Mouse (Mus musculus) adrenal gland, adult (tissue): ENCODE measurements at regions not wholly inside any gene's neighbourhood (a gene's known extent, or its start where the extent isn't known, plus 50 kb on each side); places are given as distances from the start of the nearest gene placed in this dataset.

Experiments
- DNase-seq, 2 experiments: peaks; one replicate each; pipeline ENCODE4 v3.0.0; 2022 to 2023; ENCODE audit warnings: low spot score in 1 of 2; ENCODE audit not compliant: inconsistent age in 2 of 2

GRCm38 (mm10) chr3:91033921-91034320 lies 56.7 kb downstream of the 9130204L05Rik start:
- peak in 1 of 2 experiments; percentile 30 for DNase-seq

- DNase-seq = no peak
Measured at GRCm38 (mm10) chr3:91030161-91030560, 60.4 kb downstream of the 9130204L05Rik start.
